Mouse (Mus musculus) midbrain, embryonic 14.5 days (tissue): ENCODE results near the gene Nmur1. TPM values are rescaled to one million over a fixed set of nuclear protein-coding genes. Genes with fewer than 3 reads are reported as not detected.

Experiments used
- ATAC-seq: fragments of 200-750 bp; cut with Nextera tagmentation; 2 replicates; pipeline ENCODE4 v1.8.0; 2017; ENCODE audit warnings: moderate number of reproducible peaks, moderate library complexity; ENCODE audit not compliant: low FRiP score, low TSS enrichment
- DNase-seq: peaks from one replicate; pipeline ENCODE4 v3.0.0-alpha.2; 2015
- H3K27ac ChIP-seq: fragments of 300-500 bp; sonication (generic); replicated peaks from 2 replicates; pipeline ENCODE4 v1.5.1; 2014; ENCODE audit warnings: mild to moderate bottlenecking, low read depth, low read length, moderate library complexity
- H3K27me3 ChIP-seq: fragments of 300-500 bp; sonication (generic); 2 replicates; pipeline ENCODE4 v1.6.1; 2014; ENCODE audit warnings: low read length, control low read depth, mixed read lengths; ENCODE audit not compliant: control insufficient read depth, insufficient read depth
- H3K36me3 ChIP-seq: fragments of 300-500 bp; sonication (generic); 2 replicates; pipeline ENCODE4 v1.6.1; 2014; ENCODE audit warnings: low read length, control low read depth; ENCODE audit not compliant: control insufficient read depth, insufficient read depth
- H3K4me1 ChIP-seq: fragments of 300-500 bp; sonication (generic); 2 replicates; pipeline ENCODE4 v1.6.1; 2014; ENCODE audit warnings: mild to moderate bottlenecking, antibody characterized with exemption, low read length, control low read depth; ENCODE audit not compliant: control insufficient read depth, insufficient read depth
- H3K4me2 ChIP-seq: fragments of 300-500 bp; sonication (generic); 2 replicates; pipeline ENCODE4 v1.6.1; 2014; ENCODE audit warnings: mild to moderate bottlenecking, low read length, moderate library complexity
- H3K4me3 ChIP-seq: fragments of 300-500 bp; sonication (generic); replicated peaks from 2 replicates; pipeline ENCODE4 v1.5.1; 2014; ENCODE audit warnings: low read depth, low read length
- H3K9ac ChIP-seq: fragments of 300-500 bp; sonication (generic); replicated peaks from 2 replicates; pipeline ENCODE4 v1.6.1; 2014; ENCODE audit warnings: mild to moderate bottlenecking, low read length, moderate library complexity
- H3K9me3 ChIP-seq: fragments of 300-500 bp; sonication (generic); 2 replicates; pipeline ENCODE4 v1.6.1; 2016; ENCODE audit warnings: low read length, control low read depth, mixed read lengths; ENCODE audit not compliant: control insufficient read depth
- WGBS: fragments of 180-500 bp; shearing (Covaris S2); extraction: QIAGEN DNeasy Blood & Tissue Kit; methylation state at CpG from one replicate; pipeline ENCODE4 v1.1.7; 2014; 5-methylcytosine and 5-hydroxymethylcytosine counted together
- polyA plus RNA-seq: library from polyadenylated mRNA; unstranded; fragments of >200 nt; fragmentation: Nextera tagmentation; extraction: Ambion mirVana; gene quantifications from 2 replicates; pipeline ENCODE4 v1.2.1, GENCODE M21; 2014

Nmur1 gene
- polyA plus RNA-seq, 1 experiment from 2014 or later = not detected

- no peak for ATAC-seq
- H3K9ac ChIP-seq = no peak overlapping the region
- DNase-seq = peak; percentile 52
- no peaks in the 10 kb centered on the region for H3K9me3 ChIP-seq
- H3K27ac ChIP-seq = no peak overlapping the region
- H3K4me1 ChIP-seq = peaks cover 11% of the 10 kb centered on the region
- no peak overlapping the region for H3K4me2 ChIP-seq
- WGBS = 11% methylated on average over 6 of the region's 6 CpGs
- no peaks in the 10 kb centered on the region for H3K27me3 ChIP-seq
- H3K36me3 ChIP-seq = no peaks in the 10 kb centered on the region
- H3K4me3 ChIP-seq = no peak overlapping the region
Observed at GRCm38 (mm10) chr1:86363671-86364070, 62.4 kb downstream of the Nmur1 start.

GRCm38 (mm10) chr1:86361852-86362615 is 64.0 kb downstream of the Nmur1 start:
- Histone ChIP-seq H3K4me2 (no peak overlapping the region), H3K27ac (no peak overlapping the region), H3K36me3 (peaks cover 6% of the 10 kb centered on the region), H3K9ac (no peak overlapping the region), H3K4me1 (peaks cover 17% of the 10 kb centered on the region), H3K4me3 (no peak overlapping the region), H3K9me3 (no peaks in the 10 kb centered on the region), H3K27me3 (no peaks in the 10 kb centered on the region)
- 98% methylated on average over 4 of the region's 4 CpGs for WGBS
- DNase-seq (no peak), ATAC-seq (no peak)

GRCm38 (mm10) chr1:86360441-86360840 is 65.6 kb downstream of the Nmur1 start:
- peak overlapping the region; percentile 73 for H3K4me2 ChIP-seq
- DNase-seq (no peak), ATAC-seq (no peak)
- peaks cover 17% of the 10 kb centered on the region for H3K4me1 ChIP-seq
- H3K27ac ChIP-seq = no peak overlapping the region
- peak overlapping the region; percentile 82 for H3K9ac ChIP-seq
- H3K36me3 ChIP-seq = peaks cover 22% of the 10 kb centered on the region
- 17% methylated on average over 12 of the region's 12 CpGs for WGBS
- H3K4me3 ChIP-seq = peak overlapping the region; percentile 87
- H3K27me3 ChIP-seq = no peaks in the 10 kb centered on the region
- no peaks in the 10 kb centered on the region for H3K9me3 ChIP-seq

- WGBS = under 1% methylated on average over 26 of the region's 26 CpGs
- peaks cover 17% of the 10 kb centered on the region for H3K4me1 ChIP-seq
- H3K4me2 ChIP-seq = peak overlapping the region; percentile 73
- ATAC-seq (peak; percentile 31), DNase-seq (no peak)
- H3K9ac ChIP-seq = peak overlapping the region; percentile 82
- H3K9me3 ChIP-seq = no peaks in the 10 kb centered on the region
- peak overlapping the region; percentile 98 for H3K27ac ChIP-seq
- H3K36me3 ChIP-seq = peaks cover 29% of the 10 kb centered on the region
- no peaks in the 10 kb centered on the region for H3K27me3 ChIP-seq
- peak overlapping the region; percentile 87 for H3K4me3 ChIP-seq
Observed at GRCm38 (mm10) chr1:86359798-86360179, 66.2 kb downstream of the Nmur1 start.

- H3K9ac ChIP-seq = peak within 1 kb of the TSS; percentile 84
- H3K4me2 ChIP-seq = peak within 1 kb of the TSS; percentile 89
- ATAC-seq = peak; percentile 98
- no peaks in the 10 kb centered on the region for H3K9me3 ChIP-seq
- H3K4me1 ChIP-seq = peaks cover 17% of the 10 kb centered on the region
- peaks cover 35% of the 10 kb centered on the region for H3K36me3 ChIP-seq
- under 1% methylated on average over 102 of the region's 102 CpGs for WGBS
- DNase-seq = peak; percentile 100
- H3K4me3 ChIP-seq = peak within 1 kb of the TSS; percentile 87
- peak within 1 kb of the TSS; percentile 98 for H3K27ac ChIP-seq
- H3K27me3 ChIP-seq = no peaks in the 10 kb centered on the region
Observed at GRCm38 (mm10) chr1:86358906-86359797, 66.9 kb downstream of the Nmur1 start, which contains the start of gene Ncl. Gene Ncl, minus strand, starts transcription at chr1:86359400.

GRCm38 (mm10) chr1:86358229-86358905 is 67.7 kb downstream of the Nmur1 start:
- no peaks in the 10 kb centered on the region for H3K9me3 ChIP-seq
- DNase-seq = no peak
- peak overlapping the region; percentile 98 for H3K27ac ChIP-seq
- peak overlapping the region; percentile 87 for H3K4me3 ChIP-seq
- WGBS = under 1% methylated on average over 39 of the region's 41 CpGs
- ATAC-seq = peak; percentile 57
- peaks cover 43% of the 10 kb centered on the region for H3K36me3 ChIP-seq
- H3K9ac ChIP-seq = peak overlapping the region; percentile 84
- no peaks in the 10 kb centered on the region for H3K27me3 ChIP-seq
- peaks cover 17% of the 10 kb centered on the region for H3K4me1 ChIP-seq
- H3K4me2 ChIP-seq = peak overlapping the region; percentile 89

- Histone ChIP-seq H3K4me3 (no peak overlapping the region), H3K9me3 (no peaks in the 10 kb centered on the region), H3K4me2 (no peak overlapping the region), H3K36me3 (peaks cover 84% of the 10 kb centered on the region), H3K27me3 (no peaks in the 10 kb centered on the region), H3K4me1 (peaks cover 5% of the 10 kb centered on the region; the same call in 1 of the 2 replicates), H3K9ac (no peak overlapping the region), H3K27ac (no peak overlapping the region)
- WGBS = 83% methylated on average over 2 of the region's 2 CpGs
- DNase-seq (no peak), ATAC-seq (no peak)
Observed at GRCm38 (mm10) chr1:86354186-86354585, 71.8 kb downstream of the Nmur1 start.

GRCm38 (mm10) chr1:86350576-86350975 is 75.5 kb downstream of the Nmur1 start:
- 90% methylated on average over 8 of the region's 8 CpGs for WGBS

More at GRCm38 (mm10) chr1:86350576-86350975, 75.5 kb downstream of the Nmur1 start:
- Histone ChIP-seq H3K27me3 (no peaks in the 10 kb centered on the region), H3K9me3 (no peaks in the 10 kb centered on the region), H3K4me2 (no peak overlapping the region), H3K9ac (no peak overlapping the region), H3K4me3 (no peak overlapping the region), H3K4me1 (no peaks in the 10 kb centered on the region), H3K36me3 (peaks cover 89% of the 10 kb centered on the region), H3K27ac (no peak overlapping the region)
- DNase-seq (no peak), ATAC-seq (no peak)
